Mouse (Mus musculus) small intestine, adult 2 months (tissue): Measurements from ENCODE around the gene Slc9a1.

Experiments used
- CTCF ChIP-seq: fragments of 200-500 bp; IDR thresholded peaks from 2 replicates; pipeline ENCODE4 v1.5.1; 2012; ENCODE audit warnings: low read depth, mild to moderate bottlenecking, control low read depth, inconsistent platforms, low read length, moderate library complexity, mixed read lengths; ENCODE audit not compliant: insufficient replicate concordance, insufficient read length; ENCODE audit errors: extremely low read depth
- POLR2A ChIP-seq: fragments of 200-500 bp; IDR thresholded peaks from 2 replicates; pipeline ENCODE4 v1.6.1; 2012; ENCODE audit warnings: low read depth, mild to moderate bottlenecking, control low read depth, inconsistent platforms, low read length, moderate library complexity

DNA sequence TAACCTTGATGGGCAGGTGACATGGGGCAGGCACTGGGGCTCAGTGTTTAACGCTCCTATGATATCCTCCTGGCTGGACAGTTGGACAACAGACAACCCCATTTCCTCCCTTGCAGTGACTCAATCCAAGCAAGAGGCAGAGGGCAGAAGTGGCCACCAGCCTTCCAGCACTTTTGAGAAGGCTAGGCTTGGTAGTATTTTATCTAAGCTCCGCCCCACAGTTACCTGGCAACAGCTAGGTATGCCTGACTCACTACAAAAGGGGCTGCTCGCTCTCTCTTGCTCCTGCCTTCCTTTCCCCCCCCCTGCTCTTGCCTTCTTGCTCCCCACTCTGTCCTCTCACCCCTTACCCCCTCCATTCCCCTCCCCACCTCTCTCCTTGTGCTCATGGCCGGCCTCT, 91.9 kb downstream of the Slc9a1 start:
- TF ChIP-seq CTCF (no peak), POLR2A (no peak)
